Mouse (Mus musculus) heart, adult 10 weeks (tissue): ENCODE data around the gene Rfx4. TPM values are rescaled to one million over a fixed set of nuclear protein-coding genes. Genes with fewer than 3 reads are reported as not detected.

Experiments
- polyA plus RNA-seq: library from polyadenylated mRNA; stranded (reverse); fragments of 350-450 nt; fragmentation: Illumina TruSeq; extraction: RNeasy Lipid Tissue Mini Kit (QIAGEN cat#74804); gene quantifications from one replicate; pipeline ENCODE4 v1.2.3, GENCODE M21; 2014; ENCODE audit warnings: low read depth, low replicate concordance

The Rfx4 gene
- polyA plus RNA-seq, result not detected

DNA sequence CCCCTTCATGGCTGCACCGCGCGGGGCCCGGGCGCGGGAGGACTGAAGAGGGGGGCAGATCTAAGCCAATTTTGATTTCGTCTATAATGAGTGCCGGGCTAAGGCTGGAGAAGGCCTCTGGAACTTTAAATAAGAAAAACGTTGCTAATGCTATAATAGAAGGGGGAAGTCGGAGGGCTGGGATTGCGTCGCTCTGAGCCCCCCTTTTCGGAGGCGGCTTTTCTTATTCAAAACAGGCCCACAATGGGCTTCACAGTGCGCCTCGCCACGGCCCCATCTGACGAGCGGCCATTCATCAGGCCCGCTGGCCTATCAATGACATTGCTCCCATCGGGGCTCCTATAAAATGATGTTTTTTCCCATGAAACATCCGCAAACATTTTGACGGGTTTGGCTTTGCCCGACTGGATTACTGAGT lies at the start of gene Rfx4:
TSS of gene Rfx4 (plus strand) at position 277 of the 418 bp plus-strand sequence.

DNA sequence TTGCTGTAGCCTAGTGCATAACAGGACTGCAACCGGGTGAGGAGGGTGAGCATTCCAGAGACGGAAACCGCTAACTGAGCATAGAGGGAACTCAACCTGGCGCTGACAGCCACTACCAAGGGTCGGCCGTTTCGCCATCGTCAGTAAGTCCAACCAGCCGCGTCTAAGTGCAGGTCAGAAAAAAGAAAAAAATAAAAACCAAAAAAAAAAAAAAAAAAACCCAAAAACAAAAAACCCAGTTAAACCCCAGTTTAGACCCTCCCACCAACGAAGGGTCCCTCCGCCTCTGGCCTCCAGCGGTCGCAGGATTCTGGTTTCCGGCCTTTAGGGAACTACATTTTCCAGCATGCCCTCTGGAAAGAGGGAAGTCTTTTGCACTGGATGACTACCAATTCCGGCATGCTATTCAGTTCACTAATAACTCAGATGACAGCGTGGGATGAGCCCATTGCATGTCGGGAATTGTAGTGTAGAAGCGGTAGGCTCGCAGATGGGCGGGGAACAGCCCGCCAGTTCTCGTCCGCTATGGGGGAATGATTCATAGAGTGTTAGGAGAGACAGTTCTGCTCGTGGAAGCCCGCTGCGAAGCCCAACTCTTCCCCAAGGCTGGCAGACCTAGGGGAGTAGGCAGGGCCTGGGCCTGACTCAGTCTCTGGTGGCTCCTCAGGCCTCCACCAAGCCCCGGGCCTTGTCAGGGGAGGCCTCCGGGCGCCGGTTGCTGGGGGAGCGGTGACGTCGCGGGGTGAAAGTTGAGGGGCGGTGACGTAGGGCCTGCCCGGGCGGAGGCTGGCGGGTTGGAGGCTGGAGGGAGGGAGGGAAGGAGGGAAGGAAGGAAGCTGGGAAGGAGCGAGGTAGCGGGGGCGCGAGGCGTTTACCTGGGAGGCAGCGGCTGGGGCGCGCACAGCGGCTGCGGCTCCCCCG lies 161.2 kb downstream of the Rfx4 start, which contains the start of gene Ric8b:
TSS of gene Ric8b (plus strand) at position 807 of the 921 bp plus-strand sequence.

Other genes with a start within 250 kb of the Rfx4 start
- gene Ckap4, start 222.0 kb upstream of the Rfx4 start, polyA plus RNA-seq, result 25.8 TPM
- gene Tcp11l2, start 179.4 kb upstream of the Rfx4 start, polyA plus RNA-seq, result 130 TPM
- 8.1 TPM for gene Polr3b, start 133.8 kb upstream of the Rfx4 start, polyA plus RNA-seq
- gene Ric8b, start 161.6 kb downstream of the Rfx4 start, polyA plus RNA-seq, result 42.7 TPM